Mouse (Mus musculus): ENCODE measurements around the gene Tm7sf3.
A peak's percentile ranks its signal among the peaks of the same experiment; 100 is the strongest.

Gene Tm7sf3

GRCm38 (mm10) chr6:146642276-146643183, at the start of gene Tm7sf3, which contains the start of gene Med21:
Gene Tm7sf3, minus strand, starts transcription at chr6:146642824.
Gene Med21, plus strand, starts transcription at chr6:146642547.
- DNase-seq (ENCODE audit: low read depth, low spot score) = peak; percentile 99

- no peak for DNase-seq (ENCODE audit: low read depth, low spot score)
These were observed 46.2 kb upstream of the Tm7sf3 start for GRCm38 (mm10) chr6:146688861-146689260.

GRCm38 (mm10) chr6:146688010-146688409, 45.4 kb upstream of the Tm7sf3 start:
- no peak for DNase-seq (ENCODE audit: low read depth, low spot score)

DNA sequence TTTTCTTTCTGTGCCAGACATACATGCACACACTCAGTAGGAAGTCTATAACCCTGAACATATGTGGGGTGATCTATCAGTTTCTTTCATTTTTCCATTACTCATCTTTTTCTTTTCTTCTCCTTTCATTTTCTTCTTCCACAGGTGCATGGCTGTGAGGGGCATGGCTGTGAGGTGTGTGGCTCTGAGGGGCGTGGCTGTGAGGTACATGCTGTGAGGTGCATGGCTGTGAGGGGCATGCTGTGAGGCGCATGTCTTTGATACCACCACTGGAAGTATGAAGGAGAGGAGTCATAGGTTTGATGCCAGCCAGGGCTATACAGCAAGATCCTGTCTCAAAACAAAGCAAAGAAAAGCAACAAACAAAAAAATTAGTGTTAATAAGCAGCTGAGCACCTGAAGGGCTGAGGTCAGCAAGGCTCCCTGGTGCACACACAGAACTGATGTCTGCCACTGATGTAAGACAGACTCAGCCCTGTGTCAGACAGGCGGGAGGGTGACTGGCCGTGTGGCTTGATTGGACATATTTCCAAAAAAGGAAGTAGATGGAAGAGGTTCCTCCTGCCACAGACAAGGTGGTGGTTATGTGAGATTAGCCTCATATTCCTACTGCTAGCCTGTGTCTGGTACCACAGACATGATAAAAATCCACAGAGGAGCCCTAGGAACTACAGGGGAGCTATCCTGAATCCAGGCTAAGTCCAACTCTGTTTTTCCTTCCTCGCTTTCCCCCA, 44.0 kb upstream of the Tm7sf3 start:
- no peak for DNase-seq (ENCODE audit: low read depth, low spot score)

DNA sequence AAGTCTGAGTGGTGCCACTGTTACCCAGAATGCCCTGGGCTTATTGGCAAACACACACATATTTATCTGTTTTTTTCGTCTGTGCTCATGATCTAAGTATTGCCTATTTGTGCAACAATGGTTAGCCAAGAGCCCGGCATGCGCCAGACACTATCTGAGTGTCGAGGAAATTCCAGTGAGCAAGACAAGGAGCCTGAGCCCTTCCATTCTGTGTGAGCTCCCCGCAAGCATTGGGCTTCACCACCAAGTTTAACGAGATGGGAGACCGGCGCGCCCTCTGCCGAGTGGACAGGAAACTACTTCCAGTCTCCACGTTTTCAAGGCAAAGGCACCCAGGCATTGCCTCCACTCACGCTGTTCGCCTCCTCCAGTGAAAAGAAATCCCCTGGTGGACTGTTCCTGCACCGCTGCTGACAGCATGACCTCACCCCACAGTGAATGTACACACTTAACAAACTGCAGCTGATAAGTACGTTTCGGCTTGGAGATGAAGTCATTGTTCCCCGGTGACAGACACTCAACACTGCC, 43.2 kb upstream of the Tm7sf3 start:
- peak; percentile 71 for DNase-seq (ENCODE audit: low read depth, low spot score)

DNA sequence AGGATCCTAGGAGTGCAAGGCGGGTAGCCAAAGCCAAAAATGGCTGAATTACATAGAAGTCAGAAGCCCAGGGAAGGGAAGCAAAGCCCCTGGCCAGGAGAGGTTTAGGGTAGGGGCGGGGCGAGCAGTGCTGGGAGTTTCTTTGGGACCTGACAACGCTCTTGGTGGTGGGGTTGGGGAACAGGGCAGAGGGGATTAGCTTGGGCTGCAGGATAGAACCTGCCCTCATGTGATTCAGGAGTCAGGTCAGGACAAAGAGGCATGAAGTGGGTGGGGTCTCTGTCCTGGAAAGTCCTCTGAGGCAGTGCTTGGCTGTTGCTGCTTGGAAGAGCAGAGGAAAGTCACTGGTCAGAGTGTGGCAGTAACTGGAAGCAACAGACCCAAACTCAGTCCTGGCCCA, 41.3 kb upstream of the Tm7sf3 start:
- DNase-seq (ENCODE audit: low read depth, low spot score) = no peak

DNA sequence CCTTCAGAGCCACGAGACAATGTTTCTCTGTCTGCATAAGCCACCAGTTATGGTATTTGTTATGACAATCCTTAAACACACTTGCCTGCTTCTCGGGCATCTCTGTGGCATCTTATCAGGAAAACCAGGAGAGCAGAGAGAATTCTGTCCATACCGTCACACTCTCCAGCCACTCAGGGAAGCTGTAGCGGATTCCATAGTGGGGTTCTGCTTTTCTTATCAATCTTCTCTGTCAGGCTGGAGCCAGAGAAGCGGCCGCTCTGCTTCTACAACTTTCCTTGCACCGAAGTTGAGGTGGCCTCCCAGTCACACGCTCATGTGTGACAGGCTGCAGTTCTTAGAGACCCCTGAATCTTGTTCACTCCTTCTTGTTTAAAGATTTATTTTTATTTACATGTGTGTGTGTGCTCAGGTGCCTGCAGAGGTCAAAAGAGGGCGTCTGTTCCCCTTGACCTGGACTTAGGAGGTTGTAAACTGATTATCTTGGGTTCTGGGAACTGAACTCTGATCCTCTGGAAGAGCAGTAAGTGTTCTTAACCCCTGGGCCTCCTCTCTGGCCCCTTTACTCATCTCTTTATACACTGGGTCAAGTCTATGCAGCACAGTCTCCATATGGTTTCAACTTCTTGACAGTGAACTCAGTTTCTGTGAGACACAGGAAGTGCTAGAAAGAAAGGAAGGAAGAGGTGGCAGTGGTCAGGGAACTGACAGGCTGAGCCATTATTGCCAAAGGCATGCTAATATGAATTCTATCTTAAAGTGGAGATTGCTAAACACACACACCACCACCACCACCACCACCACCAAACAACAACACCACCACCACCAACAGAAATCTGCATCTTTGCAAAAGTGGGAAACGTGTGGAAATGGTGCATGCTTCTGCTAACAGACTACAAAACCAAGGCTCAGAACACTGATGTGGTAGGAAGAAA, 35.8 kb upstream of the Tm7sf3 start:
- DNase-seq (ENCODE audit: low read depth, low spot score) = no peak

- no peak for DNase-seq (ENCODE audit: low read depth, low spot score)
These were observed 34.3 kb upstream of the Tm7sf3 start for GRCm38 (mm10) chr6:146676904-146677303.

DNA sequence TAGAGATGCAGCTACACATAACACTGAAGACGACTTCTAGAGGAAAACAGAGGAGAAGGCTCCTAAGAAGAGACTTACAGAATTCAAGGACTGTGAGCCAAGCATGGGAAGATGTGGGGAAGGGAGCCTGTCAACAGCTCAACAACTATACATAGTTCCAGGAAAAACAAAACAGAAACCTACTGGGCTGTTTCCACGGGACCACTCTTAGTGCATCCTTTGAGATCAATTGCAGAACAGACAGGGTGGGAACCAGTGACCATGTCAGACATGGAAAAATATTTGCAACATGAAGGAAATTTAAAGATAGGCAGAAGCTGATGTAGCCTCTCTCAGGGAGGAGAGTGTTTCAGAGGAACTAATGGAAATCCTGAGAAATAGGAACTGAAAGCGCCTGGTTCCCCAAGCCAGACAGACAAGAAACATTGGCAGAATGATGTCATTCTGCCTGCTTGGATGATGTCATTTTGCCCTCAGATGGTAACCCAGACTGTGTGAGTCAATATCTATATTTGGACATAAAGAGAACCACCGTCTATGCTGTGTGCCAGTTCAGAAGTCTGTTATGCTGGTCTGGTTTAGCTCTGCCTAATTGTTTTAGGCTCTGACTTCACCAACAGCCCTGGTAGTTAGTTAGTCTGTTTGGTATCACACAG, 32.4 kb upstream of the Tm7sf3 start:
- DNase-seq (ENCODE audit: low read depth, low spot score) = peak; percentile 86

- DNase-seq (ENCODE audit: low read depth, low spot score) = no peak
These were observed 31.8 kb upstream of the Tm7sf3 start for GRCm38 (mm10) chr6:146674420-146674819.

DNA sequence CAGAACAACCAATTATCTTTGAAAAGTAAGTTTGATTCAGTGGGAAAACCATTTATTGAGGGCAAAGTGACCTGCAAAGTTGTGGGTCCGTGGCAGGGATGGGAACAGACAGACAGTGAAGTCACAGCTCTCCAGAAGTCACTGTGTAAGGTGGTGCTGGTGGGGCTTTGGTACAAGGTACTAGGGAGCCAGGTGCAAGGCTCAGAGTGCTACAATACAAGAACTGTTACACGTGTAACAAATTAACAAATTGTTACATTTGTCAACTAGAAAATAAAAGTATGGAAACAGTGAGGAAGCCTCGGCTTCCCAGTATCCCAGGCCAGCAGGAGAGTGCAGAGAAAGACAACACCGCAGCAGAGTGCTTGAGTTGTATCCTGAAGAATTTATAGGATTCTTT, 31.1 kb upstream of the Tm7sf3 start:
- DNase-seq (ENCODE audit: low read depth, low spot score) = no peak

- no peak for DNase-seq (ENCODE audit: low read depth, low spot score)
These were observed 29.5 kb upstream of the Tm7sf3 start for GRCm38 (mm10) chr6:146672106-146672505.

- no peak for DNase-seq (ENCODE audit: low read depth, low spot score)
These were observed 28.6 kb upstream of the Tm7sf3 start for GRCm38 (mm10) chr6:146670956-146671855.

DNA sequence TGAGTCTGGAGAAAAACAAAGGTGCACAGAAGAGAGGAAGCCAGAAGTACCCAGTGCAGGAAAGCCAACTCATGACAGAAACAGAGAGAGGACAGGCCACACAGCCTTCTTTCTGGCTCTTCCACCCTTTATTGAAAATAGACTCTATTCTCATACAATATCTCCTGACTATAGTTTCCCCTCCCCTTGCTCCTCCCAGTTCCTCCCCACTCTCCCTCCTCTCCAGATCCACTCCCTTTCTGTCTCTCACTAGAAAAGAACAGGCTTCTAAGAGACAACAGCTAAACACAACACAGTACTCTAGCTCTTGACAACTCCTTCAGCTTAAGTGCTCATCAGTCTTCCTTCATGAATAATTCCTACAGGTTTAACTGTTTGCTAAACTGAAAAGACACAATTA, 26.0 kb upstream of the Tm7sf3 start:
- no peak for DNase-seq (ENCODE audit: low read depth, low spot score)

- no peak for DNase-seq (ENCODE audit: low read depth, low spot score)
These were observed 24.2 kb upstream of the Tm7sf3 start for GRCm38 (mm10) chr6:146666811-146667210.

DNA sequence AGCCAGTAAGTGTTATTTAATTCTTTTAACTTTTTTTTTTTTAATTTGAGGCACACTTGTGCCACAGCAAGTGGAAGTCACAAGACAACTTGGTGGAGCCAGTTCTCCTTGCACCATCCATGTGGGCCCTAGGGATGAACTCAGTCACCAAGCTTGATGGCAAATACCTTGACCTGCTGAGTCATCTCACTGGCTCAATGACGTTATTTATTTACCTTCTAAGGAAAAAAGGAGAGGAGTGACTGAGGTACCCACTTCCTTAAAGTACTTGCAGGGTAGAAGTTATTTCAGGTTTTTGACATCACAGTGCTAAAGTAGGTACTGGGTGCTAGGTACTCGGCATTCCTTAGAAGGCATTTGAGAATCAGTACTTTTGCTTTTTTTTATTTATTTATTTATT, 22.8 kb upstream of the Tm7sf3 start:
- peak; percentile 59 for DNase-seq (ENCODE audit: low read depth, low spot score)

DNA sequence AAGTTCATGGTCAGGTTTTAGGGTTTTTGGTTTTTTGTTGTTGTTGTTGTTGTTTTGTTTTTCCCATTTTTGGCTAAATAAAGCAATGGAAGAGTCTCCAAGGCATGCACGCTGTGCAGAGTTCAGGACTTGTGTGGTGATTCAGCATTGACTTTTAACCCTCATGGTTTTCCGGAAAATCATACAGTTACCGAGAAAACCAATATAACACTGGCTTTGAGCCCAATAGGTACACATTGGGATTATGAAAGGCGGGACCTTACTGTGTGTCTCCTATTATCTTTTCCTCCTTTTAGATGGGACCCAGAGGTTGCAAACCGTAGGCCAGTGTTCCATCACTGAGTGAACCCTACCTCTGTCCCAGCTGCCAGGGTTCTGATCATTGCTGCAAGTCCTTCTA, 22.3 kb upstream of the Tm7sf3 start:
- no peak for DNase-seq (ENCODE audit: low read depth, low spot score)

DNA sequence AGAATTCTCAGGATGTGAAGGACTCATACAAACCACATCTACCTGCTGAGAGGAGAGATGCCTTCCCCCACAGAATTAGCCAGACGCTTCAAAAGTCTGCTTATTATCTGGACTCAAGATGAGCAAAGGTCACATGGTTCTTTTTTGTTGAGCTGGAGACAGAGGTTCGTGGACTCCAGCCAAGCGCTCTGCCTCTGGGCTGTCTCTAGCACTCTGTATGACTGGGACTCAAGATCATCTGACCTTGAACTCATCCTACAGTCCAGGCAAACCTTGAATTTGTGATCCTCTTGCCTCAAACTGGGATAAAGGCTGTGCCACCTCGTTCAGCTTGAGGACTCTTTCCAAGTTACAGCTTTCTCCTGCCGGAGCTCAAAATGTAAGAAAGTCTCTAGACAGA, 21.5 kb upstream of the Tm7sf3 start:
- DNase-seq (ENCODE audit: low read depth, low spot score) = peak; percentile 48

DNA sequence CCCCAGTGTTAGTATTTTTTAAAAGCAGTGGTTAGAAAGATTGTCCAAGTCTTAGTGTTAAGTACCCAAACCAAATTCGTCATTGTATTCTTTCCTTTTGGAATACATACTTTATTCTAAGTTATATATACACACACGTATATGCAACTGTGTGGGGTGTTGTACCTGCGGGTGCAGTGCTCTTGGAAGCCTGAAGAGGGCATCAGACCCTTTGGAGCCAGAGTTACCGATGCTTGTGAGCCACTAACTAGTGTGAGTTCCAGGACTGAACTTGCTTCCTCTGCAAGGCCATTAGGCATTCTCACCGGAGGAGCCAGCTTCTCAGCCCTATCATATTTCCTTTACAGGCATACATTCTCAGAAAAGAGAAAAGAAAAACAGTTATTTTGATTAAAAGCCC, 20.1 kb upstream of the Tm7sf3 start:
- peak; percentile 73 for DNase-seq (ENCODE audit: low read depth, low spot score)

GRCm38 (mm10) chr6:146661655-146662054, 19.0 kb upstream of the Tm7sf3 start:
- DNase-seq (ENCODE audit: low read depth, low spot score) = no peak

All from 3T3-L1 (cell line).